Mouse (Mus musculus) G1E (cell line): ENCODE data around the gene Prkca. TPM values are rescaled to one million over a fixed set of nuclear protein-coding genes. Genes with fewer than 3 reads are reported as not detected.

Experiments
- ATAC-seq: 2 replicates; pipeline ENCODE4 v1.8.0; 2016; ENCODE audit warnings: mild to moderate bottlenecking; ENCODE audit not compliant: insufficient number of reproducible peaks, poor library complexity, low FRiP score, severe bottlenecking; ENCODE audit errors: extremely low read depth
- DNase-seq: peaks from one replicate; pipeline ENCODE4 v3.0.0; 2012; ENCODE audit warnings: low spot score
- H3K27me3 ChIP-seq: 2 replicates; pipeline ENCODE4 v1.6.1; 2012; ENCODE audit warnings: mild to moderate bottlenecking, low read length, inconsistent platforms; ENCODE audit not compliant: insufficient read depth
- H3K36me3 ChIP-seq: replicated peaks from 2 replicates; pipeline ENCODE3; 2012; ENCODE audit warnings: mild to moderate bottlenecking, inconsistent platforms
- H3K4me1 ChIP-seq: 2 replicates; pipeline ENCODE4 v1.6.1; 2012; ENCODE audit warnings: low read depth, low read length, inconsistent platforms, mixed read lengths; ENCODE audit not compliant: insufficient read depth
- H3K4me3 ChIP-seq: 2 replicates; pipeline ENCODE4 v1.5.1; 2012; ENCODE audit warnings: low read depth, mild to moderate bottlenecking, inconsistent platforms, low read length, moderate library complexity, mixed read lengths
- H3K9me3 ChIP-seq: replicated peaks from 2 replicates; pipeline ENCODE4 v1.6.1; 2012; ENCODE audit warnings: inconsistent platforms
- CTCF ChIP-seq: IDR thresholded peaks from 2 replicates; pipeline ENCODE4 v1.5.1; 2012; ENCODE audit warnings: low read depth, low read length, inconsistent platforms, mixed read lengths
- GATA1 ChIP-seq: IDR thresholded peaks from 2 replicates; pipeline ENCODE4 v1.6.1; 2012; ENCODE audit warnings: borderline replicate concordance, low read length, inconsistent platforms, mixed read lengths
- GATA2 ChIP-seq: IDR thresholded peaks from 2 replicates; pipeline ENCODE4 v1.6.1; 2012; ENCODE audit warnings: low read depth, low read length, inconsistent platforms, borderline replicate concordance
- POLR2AphosphoS5 ChIP-seq: IDR thresholded peaks from 2 replicates; pipeline ENCODE4 v1.6.1; 2012; ENCODE audit warnings: low read depth, low read length, inconsistent platforms; ENCODE audit not compliant: insufficient replicate concordance
- TAL1 ChIP-seq: conservative IDR thresholded peaks from 2 replicates; pipeline ENCODE4 v1.6.1; 2012; ENCODE audit warnings: low read depth, low read length, inconsistent platforms, mixed read lengths
- polyA plus RNA-seq: library from polyadenylated mRNA; stranded (reverse); fragments of >175 nt; gene quantifications from 2 replicates; pipeline ENCODE4 v1.2.3, GENCODE M21; 2012
- total RNA-seq, 2 experiments: library from RNA; stranded (forward) in 1 of 2; stranded (reverse) in 1 of 2; fragments of 200-1000 nt in 1 of 2; fragments of >200 nt in 1 of 2; fragmentation: Nextera tagmentation in 1 of 2; gene quantifications; 2 replicates each; pipeline ENCODE4 v1.2.3; 2014 to 2017

The Prkca gene
- total and polyA plus RNA-seq, 3 experiments, result 0.11 TPM; not detected in 2

GRCm38 (mm10) chr11:107936929-107937328, 406.8 kb downstream of the Prkca start:
- Histone ChIP-seq H3K4me3 (no peak overlapping the region), H3K36me3 (no peaks in the 10 kb centered on the region)
- no peak for ATAC-seq

DNA sequence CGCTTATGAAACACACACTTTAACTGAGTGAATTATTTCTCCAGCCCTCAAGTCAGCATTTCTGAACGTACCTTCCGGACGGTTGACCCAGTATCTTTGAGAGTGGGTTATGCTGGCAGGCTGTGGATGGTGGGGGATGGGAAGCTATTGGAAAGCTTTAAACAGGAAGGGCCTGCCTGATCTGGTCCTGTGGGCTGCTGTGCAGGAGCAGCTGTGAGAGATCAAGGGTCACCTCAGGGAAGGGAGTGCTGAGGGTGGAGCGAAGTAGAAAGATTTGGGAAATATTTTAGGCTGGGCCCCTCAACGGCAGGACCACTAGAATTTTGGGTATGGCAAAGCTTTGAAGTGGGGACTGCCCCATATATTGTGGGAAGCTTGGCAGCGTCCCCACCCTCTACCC, 412.0 kb downstream of the Prkca start:
- Histone ChIP-seq H3K4me1 (no peaks in the 10 kb centered on the region), H3K4me3 (no peak overlapping the region), H3K27me3 (no peaks in the 10 kb centered on the region), H3K9me3 (peaks cover 45% of the 10 kb centered on the region), H3K36me3 (no peaks in the 10 kb centered on the region)
- no peak for DNase-seq
- no peak for ATAC-seq
- no peak for TF ChIP-seq GATA2
- TF ChIP-seq TAL1, result no peak
- no peak for TF ChIP-seq POLR2AphosphoS5
- no peak for TF ChIP-seq CTCF

More at GRCm38 (mm10) chr11:107936929-107937328, 406.8 kb downstream of the Prkca start:
- Histone ChIP-seq H3K4me1 (no peaks in the 10 kb centered on the region), H3K9me3 (peaks cover 22% of the 10 kb centered on the region), H3K27me3 (no peaks in the 10 kb centered on the region)
- TF ChIP-seq GATA1 (no peak), POLR2AphosphoS5 (no peak), CTCF (no peak), GATA2 (no peak), TAL1 (no peak)
- DNase-seq, result no peak

DNA sequence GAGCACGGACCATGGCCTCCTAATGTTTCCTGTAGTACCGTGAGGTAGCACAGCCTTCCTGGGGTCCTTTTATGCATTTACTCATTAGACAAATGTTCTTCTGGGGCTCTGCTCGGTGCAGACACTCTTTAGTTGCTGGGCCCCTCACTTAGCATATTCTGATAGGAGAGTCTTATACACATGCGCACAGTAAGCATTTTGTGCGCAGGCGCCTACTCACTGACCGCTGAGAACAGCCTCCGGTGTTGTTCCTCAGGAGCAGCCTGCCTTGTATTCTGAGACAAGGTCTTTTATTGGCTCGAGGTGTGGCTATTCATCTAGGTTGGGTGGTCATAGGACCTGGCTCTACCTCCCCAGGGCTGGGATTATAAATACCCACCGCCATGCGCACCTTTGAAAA, 412.4 kb downstream of the Prkca start:
- TF ChIP-seq POLR2AphosphoS5 (no peak), GATA1 (no peak), GATA2 (no peak), TAL1 (no peak), CTCF (no peak)
- DNase-seq, result no peak

GRCm38 (mm10) chr11:107929712-107930111, 414.0 kb downstream of the Prkca start:
- Histone ChIP-seq H3K4me3 (no peak overlapping the region), H3K4me1 (no peaks in the 10 kb centered on the region), H3K9me3 (peaks cover 38% of the 10 kb centered on the region), H3K36me3 (no peaks in the 10 kb centered on the region), H3K27me3 (no peaks in the 10 kb centered on the region)
- TF ChIP-seq TAL1 (no peak), GATA2 (no peak), POLR2AphosphoS5 (no peak), CTCF (no peak), GATA1 (no peak)
- no peak for ATAC-seq
- DNase-seq, result no peak

More for the DNA sequence above, 412.4 kb downstream of the Prkca start:
- H3K27me3 ChIP-seq, result no peaks in the 10 kb centered on the region
- H3K4me1 ChIP-seq, result no peaks in the 10 kb centered on the region
- no peak overlapping the region for H3K4me3 ChIP-seq
- ATAC-seq, result no peak
- H3K36me3 ChIP-seq, result no peaks in the 10 kb centered on the region
- peaks cover 44% of the 10 kb centered on the region for H3K9me3 ChIP-seq

GRCm38 (mm10) chr11:107919852-107920508, 423.7 kb downstream of the Prkca start:
- no peak overlapping the region for H3K4me3 ChIP-seq
- no peak for ATAC-seq
- H3K36me3 ChIP-seq, result no peaks in the 10 kb centered on the region
- H3K9me3 ChIP-seq, result peaks cover 73% of the 10 kb centered on the region
- no peaks in the 10 kb centered on the region for H3K27me3 ChIP-seq
- H3K4me1 ChIP-seq, result no peaks in the 10 kb centered on the region
- no peak for TF ChIP-seq CTCF
- no peak for TF ChIP-seq GATA1
- no peak for TF ChIP-seq TAL1
- TF ChIP-seq GATA2, result no peak
- TF ChIP-seq POLR2AphosphoS5, result no peak
- DNase-seq, result no peak

DNA sequence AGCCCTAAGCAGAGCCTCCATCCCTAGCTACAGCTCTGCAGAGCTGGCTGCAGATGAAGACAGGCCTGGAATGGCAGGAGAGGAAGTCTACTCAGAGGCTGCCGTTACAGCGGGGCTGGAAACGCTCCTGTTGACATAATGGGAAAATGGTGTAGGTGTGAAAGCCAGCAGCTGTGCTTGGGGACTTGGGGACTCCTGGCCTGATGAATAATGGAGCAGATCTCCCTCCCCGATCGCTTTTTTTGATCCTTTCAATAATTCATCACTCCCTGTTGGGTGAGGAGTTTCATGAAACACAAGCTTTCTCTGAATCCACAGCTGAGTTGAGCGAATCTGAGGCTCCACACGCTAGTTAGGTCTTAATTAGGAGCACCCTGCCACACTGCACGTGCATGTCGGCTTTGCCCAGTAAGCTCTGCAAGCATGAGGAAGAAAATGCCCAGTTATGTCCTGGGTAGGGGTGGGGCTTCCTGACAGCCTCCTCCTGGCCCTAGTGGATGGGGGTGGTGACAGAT, 425.9 kb downstream of the Prkca start:
- no peak for TF ChIP-seq GATA1
- TF ChIP-seq TAL1, result no peak
- TF ChIP-seq POLR2AphosphoS5, result no peak
- TF ChIP-seq GATA2, result no peak
- Histone ChIP-seq H3K27me3 (no peaks in the 10 kb centered on the region), H3K4me1 (no peaks in the 10 kb centered on the region), H3K4me3 (no peak overlapping the region), H3K9me3 (peaks cover 74% of the 10 kb centered on the region), H3K36me3 (no peaks in the 10 kb centered on the region)
- ATAC-seq (no peak), DNase-seq (no peak)

DNA sequence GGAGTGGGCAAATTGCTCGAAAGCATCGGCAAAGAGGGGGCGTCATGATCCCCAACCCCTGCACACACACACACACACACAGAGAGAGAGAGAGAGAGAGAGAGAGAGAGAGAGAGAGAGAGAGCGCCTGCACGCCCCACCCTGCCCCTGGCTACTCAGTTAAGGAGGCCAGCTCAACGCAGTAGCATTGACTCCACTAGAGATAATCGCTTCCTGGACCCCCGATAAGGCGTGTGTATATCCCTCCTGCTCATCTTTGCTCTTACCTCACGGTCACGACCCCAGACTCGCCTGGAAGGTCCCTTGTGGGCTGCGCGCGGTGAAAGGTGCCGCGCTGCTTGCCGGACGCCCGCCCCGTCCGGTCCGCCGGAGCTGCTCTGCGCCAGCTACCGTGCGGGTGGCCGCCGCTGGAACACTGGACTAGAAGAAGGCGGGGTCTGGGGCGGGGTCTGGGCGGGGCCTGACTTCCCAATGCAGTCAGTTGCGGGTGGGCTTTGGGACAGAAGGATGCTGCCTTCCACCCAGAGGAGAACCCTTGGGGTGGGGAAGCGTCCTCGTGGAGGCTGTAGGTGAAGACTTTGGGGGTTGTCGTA, 429.0 kb downstream of the Prkca start, which contains the start of gene Cacng5:
Cacng5 (minus strand) TSS at position 422 of the 593 bp plus-strand sequence.
- ATAC-seq, result no peak
- Histone ChIP-seq H3K4me1 (no peaks in the 10 kb centered on the region), H3K27me3 (no peaks in the 10 kb centered on the region), H3K36me3 (no peaks in the 10 kb centered on the region), H3K9me3 (peaks cover 72% of the 10 kb centered on the region), H3K4me3 (no peak within 1 kb of the TSS)
- no peak for DNase-seq
- TF ChIP-seq GATA1, result no peak
- TF ChIP-seq POLR2AphosphoS5, result no peak
- no peak for TF ChIP-seq GATA2
